Mouse (Mus musculus) CD4-positive, CD25-positive, alpha-beta regulatory T cell, adult 4 months (primary cell): Measurements from ENCODE around the gene Kif1c. TPM values are rescaled to one million over a fixed set of nuclear protein-coding genes. Genes with fewer than 3 reads are reported as not detected.
A peak's percentile ranks its signal among the peaks of the same experiment; 100 is the strongest.
"Not testable (repeated sequence)": the region's sequence is repeated elsewhere in the genome, so short reads cannot be mapped to it uniquely, and the experiment has no call there.

Experiments used
- ATAC-seq: one replicate; pipeline ENCODE4 v1.8.0; 2017
- polyA plus RNA-seq, 2 experiments: library from polyadenylated mRNA; unstranded; fragments of 100-300 nt; shearing (Covaris generic); gene quantifications; one replicate each; pipeline ENCODE4 v1.2.1; 2017

The Kif1c gene
- polyA plus RNA-seq, 2 experiments from 2014 or later, result 1.0 to 1.1 TPM

GRCm38 (mm10) chr11:70747876-70748545 is 47.7 kb downstream of the Kif1c start:
- no peak for ATAC-seq

- ATAC-seq, result no peak
Measured at GRCm38 (mm10) chr11:70752337-70753017, 52.1 kb downstream of the Kif1c start.

GRCm38 (mm10) chr11:70753146-70753545 is 52.8 kb downstream of the Kif1c start:
- ATAC-seq, result no peak

- ATAC-seq, result no peak
Measured at GRCm38 (mm10) chr11:70754476-70754875, 54.1 kb downstream of the Kif1c start.

- ATAC-seq, result no peak
Measured at GRCm38 (mm10) chr11:70754958-70755357, 54.6 kb downstream of the Kif1c start.

GRCm38 (mm10) chr11:70755645-70756044 is 55.3 kb downstream of the Kif1c start:
- peak; percentile 85 for ATAC-seq

- ATAC-seq, result not testable (repeated sequence)
Measured at GRCm38 (mm10) chr11:70760446-70760845, 60.1 kb downstream of the Kif1c start.

- ATAC-seq, result no peak
Measured at GRCm38 (mm10) chr11:70762641-70763040, 62.3 kb downstream of the Kif1c start.

GRCm38 (mm10) chr11:70763582-70763935 is 63.2 kb downstream of the Kif1c start:
- ATAC-seq, result peak; percentile 17

- peak; percentile 79 for ATAC-seq
Measured at GRCm38 (mm10) chr11:70763936-70764808, 63.8 kb downstream of the Kif1c start, which contains the start of gene Zfp3. Gene Zfp3, plus strand, starts transcription at chr11:70764209.

- peak; percentile 48 for ATAC-seq
Measured at GRCm38 (mm10) chr11:70765776-70766445, 65.6 kb downstream of the Kif1c start.

GRCm38 (mm10) chr11:70770804-70771203 is 70.5 kb downstream of the Kif1c start:
- no peak for ATAC-seq

GRCm38 (mm10) chr11:70776830-70777571 is 76.7 kb downstream of the Kif1c start:
- ATAC-seq, result peak; percentile 93

GRCm38 (mm10) chr11:70777634-70778033 is 77.3 kb downstream of the Kif1c start:
- ATAC-seq, result no peak

- peak; percentile 56 for ATAC-seq
Measured at GRCm38 (mm10) chr11:70778058-70778457, 77.7 kb downstream of the Kif1c start.

Other genes with a start within 250 kb of the Kif1c start
- 10 to 100 TPM; 84.3 to 85.7 TPM for gene Med11, start 248.6 kb upstream of the Kif1c start, polyA plus RNA-seq
- gene Zmynd15, start 241.1 kb upstream of the Kif1c start, polyA plus RNA-seq, result not detected
- under 1 TPM; 0.43 to 0.87 TPM for gene Cxcl16, start 240.6 kb upstream of the Kif1c start, polyA plus RNA-seq
- gene Tm4sf5, start 195.3 kb upstream of the Kif1c start, polyA plus RNA-seq, result 1 to 10 TPM in 1 of 2 experiments, under 1 TPM in 1; 1.00 to 2.5 TPM
- gene Vmo1, start 185.9 kb upstream of the Kif1c start, polyA plus RNA-seq, result not detected
- gene Gltpd2, start 181.4 kb upstream of the Kif1c start, polyA plus RNA-seq, result not detected
- gene Psmb6, start 175.2 kb upstream of the Kif1c start, polyA plus RNA-seq, result 100 to 1,000 TPM; 378 to 439 TPM
- gene Gm40193, start 167.6 kb upstream of the Kif1c start, polyA plus RNA-seq, result not detected
- 1 to 10 TPM; 2.7 to 3.9 TPM for gene Pld2, start 160.5 kb upstream of the Kif1c start, polyA plus RNA-seq
- 1 to 10 TPM; 5.6 to 8.4 TPM for gene Mink1, start 137.7 kb upstream of the Kif1c start, polyA plus RNA-seq
- gene 4930544D05Rik, start 84.7 kb upstream of the Kif1c start, polyA plus RNA-seq, result under 1 TPM in 1 of 2 experiments, not detected in 1; 0.71 TPM
- gene Chrne, start 81.3 kb upstream of the Kif1c start, polyA plus RNA-seq, result 1 to 10 TPM; 1.4 to 2.1 TPM
- gene Gp1ba, start 61.4 kb upstream of the Kif1c start, polyA plus RNA-seq, result under 1 TPM; 0.39 to 0.43 TPM
- gene Rnf167, start 53.3 kb upstream of the Kif1c start, polyA plus RNA-seq, result 100 to 1,000 TPM; 389 to 496 TPM
- gene Slc25a11, start 53.1 kb upstream of the Kif1c start, polyA plus RNA-seq, result 100 to 1,000 TPM in 1 of 2 experiments, 10 to 100 TPM in 1; 84.0 to 102 TPM
- gene Pfn1, start 45.9 kb upstream of the Kif1c start, polyA plus RNA-seq, result 1,000 to 10,000 TPM; 2,750 to 3,189 TPM
- gene Eno3, start 43.3 kb upstream of the Kif1c start, polyA plus RNA-seq, result 10 to 100 TPM; 32.6 to 32.7 TPM
- 100 to 1,000 TPM; 126 to 132 TPM for gene Spag7, start 31.1 kb upstream of the Kif1c start, polyA plus RNA-seq
- 10 to 100 TPM; 12.2 to 15.8 TPM for gene Camta2, start 12.4 kb upstream of the Kif1c start, polyA plus RNA-seq
- gene Inca1, start 393 bp upstream of the Kif1c start, polyA plus RNA-seq, result 1 to 10 TPM in 1 of 2 experiments, under 1 TPM in 1; 0.30 to 1.2 TPM
- gene Zfp3, start 63.7 kb downstream of the Kif1c start, polyA plus RNA-seq, result 1 to 10 TPM; 4.0 to 5.3 TPM
- under 1 TPM in 1 of 2 experiments, not detected in 1; 0.81 TPM for gene Scimp, start 112.0 kb downstream of the Kif1c start, polyA plus RNA-seq
- 10 to 100 TPM in 1 of 2 experiments, 1 to 10 TPM in 1; 8.5 to 10.9 TPM for gene Rabep1, start 144.2 kb downstream of the Kif1c start, polyA plus RNA-seq